Mouse (Mus musculus): ENCODE results near the gene Hs6st3.
"Not testable (repeated sequence)": the region's sequence is repeated elsewhere in the genome, so short reads cannot be mapped to it uniquely, and the experiment has no call there.

Gene Hs6st3

GRCm38 (mm10) chr14:119250353-119250752 is 112.2 kb downstream of the Hs6st3 start:
- no peak for DNase-seq

GRCm38 (mm10) chr14:119255396-119255795 is 117.3 kb downstream of the Hs6st3 start:
- DNase-seq: no peak

- DNase-seq: peak; percentile 87 to 89
Measured at GRCm38 (mm10) chr14:119257072-119257471, 118.9 kb downstream of the Hs6st3 start.

- DNase-seq: no peak
Measured at GRCm38 (mm10) chr14:119260176-119260962, 122.2 kb downstream of the Hs6st3 start.

GRCm38 (mm10) chr14:119266334-119266733 is 128.2 kb downstream of the Hs6st3 start:
- no peak for DNase-seq

- DNase-seq: no peak
Measured at GRCm38 (mm10) chr14:119273088-119273487, 134.9 kb downstream of the Hs6st3 start.

- not testable (repeated sequence) for DNase-seq
Measured at GRCm38 (mm10) chr14:119278156-119278555, 140.0 kb downstream of the Hs6st3 start.

GRCm38 (mm10) chr14:119283951-119284350 is 145.8 kb downstream of the Hs6st3 start:
- DNase-seq: no peak

- no peak for DNase-seq
Measured at GRCm38 (mm10) chr14:119289668-119290067, 151.5 kb downstream of the Hs6st3 start.

GRCm38 (mm10) chr14:119294071-119294470 is 155.9 kb downstream of the Hs6st3 start:
- peak in 1 of 2 experiments; percentile 8 for DNase-seq

- DNase-seq: no peak
Measured at GRCm38 (mm10) chr14:119306461-119306860, 168.3 kb downstream of the Hs6st3 start.

GRCm38 (mm10) chr14:119318379-119318778 is 180.2 kb downstream of the Hs6st3 start:
- DNase-seq: no peak

GRCm38 (mm10) chr14:119347236-119347635 is 209.1 kb downstream of the Hs6st3 start:
- DNase-seq: no peak

GRCm38 (mm10) chr14:119361414-119361813 is 223.3 kb downstream of the Hs6st3 start:
- DNase-seq: no peak

- DNase-seq: no peak
Measured at GRCm38 (mm10) chr14:119367866-119368425, 229.8 kb downstream of the Hs6st3 start.

- DNase-seq: no peak
Measured at GRCm38 (mm10) chr14:119369274-119369673, 231.1 kb downstream of the Hs6st3 start.

- DNase-seq: peak; percentile 22 to 32
Measured at GRCm38 (mm10) chr14:119370013-119370412, 231.9 kb downstream of the Hs6st3 start.

- DNase-seq: no peak
Measured at GRCm38 (mm10) chr14:119379303-119379702, 241.2 kb downstream of the Hs6st3 start.

- no peak for DNase-seq
Measured at GRCm38 (mm10) chr14:119401618-119402017, 263.5 kb downstream of the Hs6st3 start.

GRCm38 (mm10) chr14:119409334-119410050 is 271.4 kb downstream of the Hs6st3 start:
- DNase-seq: no peak

GRCm38 (mm10) chr14:119422894-119423293 is 284.8 kb downstream of the Hs6st3 start:
- no peak for DNase-seq

GRCm38 (mm10) chr14:119450471-119450870 is 312.3 kb downstream of the Hs6st3 start:
- no peak for DNase-seq

- DNase-seq: no peak
Measured at GRCm38 (mm10) chr14:119451594-119451993, 313.5 kb downstream of the Hs6st3 start.

- DNase-seq: no peak
Measured at GRCm38 (mm10) chr14:119452382-119452781, 314.2 kb downstream of the Hs6st3 start.
